Mouse (Mus musculus) neural tube, embryonic 14.5 days (tissue): ENCODE measurements around the gene Figla. TPM values are rescaled to one million over a fixed set of nuclear protein-coding genes. Genes with fewer than 3 reads are reported as not detected.

Experiments used
- ATAC-seq: fragments of 200-750 bp; cut with Nextera tagmentation; 2 replicates; pipeline ENCODE4 v1.8.0; 2017; ENCODE audit warnings: low read depth, mild to moderate bottlenecking, moderate TSS enrichment, moderate library complexity
- H3K27ac ChIP-seq: fragments of 300-500 bp; sonication (generic); 2 replicates; pipeline ENCODE4 v1.5.1; 2014; ENCODE audit warnings: low read depth, mild to moderate bottlenecking, control low read depth, low read length, moderate library complexity, mixed read lengths
- H3K27me3 ChIP-seq: fragments of 300-500 bp; sonication (generic); 2 replicates; pipeline ENCODE4 v1.6.1; 2014; ENCODE audit warnings: low read length; ENCODE audit not compliant: control insufficient read depth, insufficient read depth
- H3K36me3 ChIP-seq: fragments of 300-500 bp; sonication (generic); 2 replicates; pipeline ENCODE4 v1.6.1; 2014; ENCODE audit warnings: low read length, mixed read lengths; ENCODE audit not compliant: control insufficient read depth, insufficient read depth
- H3K4me1 ChIP-seq: fragments of 300-500 bp; sonication (generic); 2 replicates; pipeline ENCODE4 v1.6.1; 2014; ENCODE audit warnings: low read length; ENCODE audit not compliant: control insufficient read depth, insufficient read depth
- H3K4me2 ChIP-seq: fragments of 300-500 bp; sonication (generic); 2 replicates; pipeline ENCODE4 v1.6.1; 2014; ENCODE audit warnings: mild to moderate bottlenecking, low read depth, low read length, control low read depth
- H3K4me3 ChIP-seq: fragments of 300-500 bp; sonication (generic); 2 replicates; pipeline ENCODE4 v1.5.1; 2014; ENCODE audit warnings: low read depth, low read length, control low read depth, mixed read lengths
- H3K9ac ChIP-seq: fragments of 300-500 bp; sonication (generic); replicated peaks from 2 replicates; pipeline ENCODE4 v1.6.1; 2014; ENCODE audit warnings: low read depth, mild to moderate bottlenecking, control low read depth, low read length, mixed read lengths
- H3K9me3 ChIP-seq: fragments of 300-500 bp; sonication (generic); 2 replicates; pipeline ENCODE4 v1.6.1; 2016; ENCODE audit warnings: low read length; ENCODE audit not compliant: control insufficient read depth
- WGBS: fragments of 180-500 bp; shearing (Covaris S2); extraction: QIAGEN DNeasy Blood & Tissue Kit; methylation state at CpG from one replicate; pipeline ENCODE4 v1.1.7; 2014; 5-methylcytosine and 5-hydroxymethylcytosine counted together
- polyA plus RNA-seq: library from polyadenylated mRNA; unstranded; fragments of >200 nt; fragmentation: Nextera tagmentation; extraction: Ambion mirVana; gene quantifications from 2 replicates; pipeline ENCODE4 v1.2.1, GENCODE M21; 2014

Gene Figla
- polyA plus RNA-seq, 1 experiment from 2014 or later, result not detected

GRCm38 (mm10) chr6:86019415-86020237 is 3.7 kb downstream of the Figla start:
- ATAC-seq, result no peak
- no peak overlapping the region for H3K9ac ChIP-seq
- no peak overlapping the region for H3K27ac ChIP-seq
- 56% methylated on average over 4 of the region's 4 CpGs for WGBS
- H3K4me2 ChIP-seq, result no peak overlapping the region
- H3K4me1 ChIP-seq, result no peaks in the 10 kb centered on the region
- no peaks in the 10 kb centered on the region for H3K9me3 ChIP-seq
- no peak overlapping the region for H3K4me3 ChIP-seq
- H3K27me3 ChIP-seq, result no peaks in the 10 kb centered on the region
- H3K36me3 ChIP-seq, result no peaks in the 10 kb centered on the region

GRCm38 (mm10) chr6:86020948-86021347 is 5.0 kb downstream of the Figla start:
- H3K9me3 ChIP-seq, result no peaks in the 10 kb centered on the region
- H3K4me2 ChIP-seq, result no peak overlapping the region
- ATAC-seq, result no peak
- no peaks in the 10 kb centered on the region for H3K36me3 ChIP-seq
- H3K27ac ChIP-seq, result no peak overlapping the region
- H3K4me3 ChIP-seq, result no peak overlapping the region
- H3K27me3 ChIP-seq, result no peaks in the 10 kb centered on the region
- WGBS, result 36% methylated on average over 3 of the region's 3 CpGs
- no peak overlapping the region for H3K9ac ChIP-seq
- no peaks in the 10 kb centered on the region for H3K4me1 ChIP-seq

- Histone ChIP-seq H3K4me1 (peaks cover 19% of the 10 kb centered on the region), H3K9ac (no peak overlapping the region), H3K27ac (no peak overlapping the region), H3K4me3 (no peak overlapping the region), H3K9me3 (no peaks in the 10 kb centered on the region), H3K4me2 (no peak overlapping the region), H3K27me3 (no peaks in the 10 kb centered on the region), H3K36me3 (no peaks in the 10 kb centered on the region)
- no peak for ATAC-seq
- WGBS, result 90% methylated on average over 8 of the region's 8 CpGs
Measured at GRCm38 (mm10) chr6:86026632-86027292, 10.8 kb downstream of the Figla start.

- H3K4me1 ChIP-seq, result peaks cover 26% of the 10 kb centered on the region
- H3K4me2 ChIP-seq, result peak overlapping the region; percentile 87
- WGBS, result 70% methylated on average over 2 of the region's 2 CpGs
- H3K9me3 ChIP-seq, result no peaks in the 10 kb centered on the region
- H3K27ac ChIP-seq, result peak overlapping the region; percentile 96
- no peaks in the 10 kb centered on the region for H3K36me3 ChIP-seq
- no peaks in the 10 kb centered on the region for H3K27me3 ChIP-seq
- peak overlapping the region; percentile 97 for H3K9ac ChIP-seq
- peak; percentile 55 for ATAC-seq
- peak overlapping the region; percentile 77 for H3K4me3 ChIP-seq
Measured at GRCm38 (mm10) chr6:86028150-86028549, 12.2 kb downstream of the Figla start.

- Histone ChIP-seq H3K27ac (peak within 1 kb of the TSS; percentile 96), H3K4me1 (peaks cover 30% of the 10 kb centered on the region), H3K9me3 (no peaks in the 10 kb centered on the region), H3K9ac (peak within 1 kb of the TSS; percentile 97), H3K4me3 (peak within 1 kb of the TSS; percentile 77), H3K27me3 (no peaks in the 10 kb centered on the region), H3K36me3 (no peaks in the 10 kb centered on the region), H3K4me2 (peak within 1 kb of the TSS; percentile 87)
- peak; percentile 90 for ATAC-seq
- WGBS, result under 1% methylated on average over 56 of the region's 56 CpGs
Measured at GRCm38 (mm10) chr6:86028601-86029322, 12.8 kb downstream of the Figla start, which contains the start of gene Add2. TSS of gene Add2 (plus strand) at chr6:86028681.

- H3K4me1 ChIP-seq, result peaks cover 31% of the 10 kb centered on the region
Measured at GRCm38 (mm10) chr6:86029323-86029713, 13.3 kb downstream of the Figla start.

GRCm38 (mm10) chr6:86031527-86031926 is 15.6 kb downstream of the Figla start:
- Histone ChIP-seq H3K36me3 (no peaks in the 10 kb centered on the region), H3K27me3 (no peaks in the 10 kb centered on the region), H3K9ac (no peak overlapping the region), H3K4me2 (peak overlapping the region; percentile 87), H3K4me1 (peaks cover 31% of the 10 kb centered on the region), H3K9me3 (no peaks in the 10 kb centered on the region), H3K27ac (no peak overlapping the region), H3K4me3 (peak overlapping the region; percentile 77; the same call in 1 of the 2 replicates)
- ATAC-seq, result no peak
- WGBS, result 49% methylated on average over 2 of the region's 2 CpGs

More at GRCm38 (mm10) chr6:86029323-86029713, 13.3 kb downstream of the Figla start:
- Histone ChIP-seq H3K36me3 (no peaks in the 10 kb centered on the region), H3K4me2 (peak overlapping the region; percentile 87), H3K4me3 (peak overlapping the region; percentile 77), H3K9me3 (no peaks in the 10 kb centered on the region), H3K27me3 (no peaks in the 10 kb centered on the region), H3K27ac (peak overlapping the region; percentile 96), H3K9ac (peak overlapping the region; percentile 97)
- 7% methylated on average over 6 of the region's 6 CpGs for WGBS
- peak; percentile 32 for ATAC-seq

GRCm38 (mm10) chr6:86033635-86034034 is 17.7 kb downstream of the Figla start:
- Histone ChIP-seq H3K27me3 (no peaks in the 10 kb centered on the region), H3K4me1 (peaks cover 30% of the 10 kb centered on the region), H3K4me2 (no peak overlapping the region), H3K27ac (no peak overlapping the region), H3K4me3 (no peak overlapping the region), H3K9ac (no peak overlapping the region), H3K9me3 (no peaks in the 10 kb centered on the region), H3K36me3 (no peaks in the 10 kb centered on the region)
- ATAC-seq, result no peak
- WGBS, result 91% methylated on average over 1 of the region's 1 CpGs
